Mouse (Mus musculus) stomach, embryonic 15.5 days (tissue): Measurements from ENCODE around the gene Plcd3. TPM values are rescaled to one million over a fixed set of nuclear protein-coding genes. Genes with fewer than 3 reads are reported as not detected.

ENCODE experiments used
- ATAC-seq: fragments of 200-750 bp; cut with Nextera tagmentation; 2 replicates; pipeline ENCODE4 v1.8.0; 2017; ENCODE audit warnings: low read depth, moderate number of reproducible peaks, moderate TSS enrichment; ENCODE audit not compliant: insufficient read depth, low FRiP score
- H3K27ac ChIP-seq: fragments of 300-500 bp; sonication (generic); 2 replicates; pipeline ENCODE4 v1.5.1; 2015; ENCODE audit warnings: mild to moderate bottlenecking, inconsistent platforms
- H3K27me3 ChIP-seq: fragments of 300-500 bp; sonication (generic); replicated peaks from 2 replicates; pipeline ENCODE4 v1.6.1; 2015; ENCODE audit warnings: inconsistent platforms
- H3K36me3 ChIP-seq: fragments of 300-500 bp; sonication (generic); 2 replicates; pipeline ENCODE4 v1.6.1; 2015; ENCODE audit warnings: inconsistent platforms
- H3K4me1 ChIP-seq: fragments of 300-500 bp; sonication (generic); 2 replicates; pipeline ENCODE4 v1.6.1; 2015; ENCODE audit warnings: inconsistent platforms
- H3K4me2 ChIP-seq: fragments of 300-500 bp; sonication (generic); 2 replicates; pipeline ENCODE4 v1.6.1; 2015; ENCODE audit warnings: mild to moderate bottlenecking, inconsistent platforms
- H3K4me3 ChIP-seq: fragments of 300-500 bp; sonication (generic); replicated peaks from 2 replicates; pipeline ENCODE4 v1.5.1; 2015; ENCODE audit warnings: inconsistent platforms
- H3K9ac ChIP-seq: fragments of 300-500 bp; sonication (generic); 2 replicates; pipeline ENCODE4 v1.6.1; 2015; ENCODE audit warnings: inconsistent platforms
- H3K9me3 ChIP-seq: fragments of 300-500 bp; sonication (generic); 2 replicates; pipeline ENCODE4 v1.6.1; 2016; ENCODE audit warnings: inconsistent platforms
- WGBS: fragments of 180-500 bp; shearing (Covaris S2); methylation state at CpG from one replicate; pipeline ENCODE4 v1.1.7; 2015; 5-methylcytosine and 5-hydroxymethylcytosine counted together
- polyA plus RNA-seq: library from polyadenylated mRNA; unstranded; fragments of >200 nt; fragmentation: Nextera tagmentation; extraction: Ambion mirVana; gene quantifications from 2 replicates; pipeline ENCODE4 v1.2.1, GENCODE M21; 2015

The Plcd3 gene
- polyA plus RNA-seq, 1 experiment from 2014 or later, result 3.6 TPM

- Histone ChIP-seq H3K4me1 (peaks cover 10% of the 10 kb centered on the region), H3K4me2 (no peak overlapping the region), H3K27ac (peak overlapping the region; percentile 76), H3K9ac (no peak overlapping the region), H3K9me3 (no peaks in the 10 kb centered on the region), H3K27me3 (no peaks in the 10 kb centered on the region), H3K4me3 (no peak overlapping the region), H3K36me3 (no peaks in the 10 kb centered on the region)
- ATAC-seq, result peak; percentile 80
- WGBS, result 58% methylated on average over 20 of the region's 20 CpGs
Measured at GRCm38 (mm10) chr11:103093862-103094833, 7.3 kb downstream of the Plcd3 start.

GRCm38 (mm10) chr11:103093306-103093705 lies 8.2 kb downstream of the Plcd3 start:
- H3K4me3 ChIP-seq, result no peak overlapping the region
- H3K4me2 ChIP-seq, result no peak overlapping the region
- peaks cover 10% of the 10 kb centered on the region for H3K4me1 ChIP-seq
- no peak overlapping the region for H3K27ac ChIP-seq
- H3K9me3 ChIP-seq, result no peaks in the 10 kb centered on the region
- no peaks in the 10 kb centered on the region for H3K36me3 ChIP-seq
- WGBS, result 80% methylated on average over 7 of the region's 7 CpGs
- H3K9ac ChIP-seq, result no peak overlapping the region
- no peak for ATAC-seq
- no peaks in the 10 kb centered on the region for H3K27me3 ChIP-seq

GRCm38 (mm10) chr11:103081631-103082030 lies 19.8 kb downstream of the Plcd3 start:
- 69% methylated on average over 6 of the region's 6 CpGs for WGBS
- no peak for ATAC-seq
- peaks cover 11% of the 10 kb centered on the region for H3K27me3 ChIP-seq
- H3K4me1 ChIP-seq, result peaks cover 15% of the 10 kb centered on the region; the same call in 1 of the 2 replicates
- H3K36me3 ChIP-seq, result no peaks in the 10 kb centered on the region
- H3K9me3 ChIP-seq, result no peaks in the 10 kb centered on the region
- H3K4me3 ChIP-seq, result no peak overlapping the region
- H3K27ac ChIP-seq, result no peak overlapping the region
- H3K4me2 ChIP-seq, result no peak overlapping the region
- no peak overlapping the region for H3K9ac ChIP-seq

- Histone ChIP-seq H3K4me2 (peak overlapping the region; percentile 46), H3K9ac (no peak overlapping the region), H3K27ac (no peak overlapping the region), H3K27me3 (peaks cover 11% of the 10 kb centered on the region), H3K9me3 (no peaks in the 10 kb centered on the region), H3K4me3 (peak overlapping the region; percentile 31), H3K36me3 (no peaks in the 10 kb centered on the region), H3K4me1 (peaks cover 15% of the 10 kb centered on the region; the same call in 1 of the 2 replicates)
- WGBS, result 7% methylated on average over 43 of the region's 43 CpGs
- peak; percentile 36; the same call in 1 of the 2 replicates for ATAC-seq
Measured at GRCm38 (mm10) chr11:103080323-103081091, 21.0 kb downstream of the Plcd3 start.

- 81% methylated on average over 11 of the region's 11 CpGs for WGBS
Measured at GRCm38 (mm10) chr11:103078131-103078530, 23.3 kb downstream of the Plcd3 start.

GRCm38 (mm10) chr11:103076581-103076980 lies 24.9 kb downstream of the Plcd3 start:
- Histone ChIP-seq H3K27ac (no peak overlapping the region), H3K4me2 (no peak overlapping the region), H3K4me3 (no peak overlapping the region), H3K4me1 (peaks cover 15% of the 10 kb centered on the region; the same call in 1 of the 2 replicates), H3K9ac (no peak overlapping the region), H3K9me3 (no peaks in the 10 kb centered on the region), H3K27me3 (peaks cover 11% of the 10 kb centered on the region), H3K36me3 (no peaks in the 10 kb centered on the region)
- 77% methylated on average over 8 of the region's 8 CpGs for WGBS
- ATAC-seq, result no peak

More at GRCm38 (mm10) chr11:103078131-103078530, 23.3 kb downstream of the Plcd3 start:
- no peak overlapping the region for H3K4me3 ChIP-seq
- peaks cover 15% of the 10 kb centered on the region; the same call in 1 of the 2 replicates for H3K4me1 ChIP-seq
- H3K9ac ChIP-seq, result no peak overlapping the region
- H3K9me3 ChIP-seq, result no peaks in the 10 kb centered on the region
- H3K36me3 ChIP-seq, result no peaks in the 10 kb centered on the region
- H3K4me2 ChIP-seq, result no peak overlapping the region
- no peak for ATAC-seq
- H3K27ac ChIP-seq, result no peak overlapping the region
- peaks cover 11% of the 10 kb centered on the region for H3K27me3 ChIP-seq

GRCm38 (mm10) chr11:103076010-103076409 lies 25.4 kb downstream of the Plcd3 start:
- no peak for ATAC-seq
- Histone ChIP-seq H3K9ac (no peak overlapping the region), H3K36me3 (no peaks in the 10 kb centered on the region), H3K4me2 (no peak overlapping the region), H3K4me3 (no peak overlapping the region), H3K27me3 (peaks cover 11% of the 10 kb centered on the region), H3K27ac (no peak overlapping the region), H3K9me3 (no peaks in the 10 kb centered on the region), H3K4me1 (peaks cover 10% of the 10 kb centered on the region; the same call in 1 of the 2 replicates)
- WGBS, result 81% methylated on average over 7 of the region's 7 CpGs

- Histone ChIP-seq H3K9me3 (no peaks in the 10 kb centered on the region), H3K4me1 (no peaks in the 10 kb centered on the region), H3K4me3 (no peak overlapping the region), H3K4me2 (no peak overlapping the region), H3K9ac (no peak overlapping the region), H3K27ac (no peak overlapping the region), H3K36me3 (0 out of 2 replicates have a peak, but pooled peaks cover 2% of the 10 kb centered on the region), H3K27me3 (peaks cover 2% of the 10 kb centered on the region)
- no peak for ATAC-seq
- 28% methylated on average over 10 of the region's 10 CpGs for WGBS
Measured at GRCm38 (mm10) chr11:103074796-103075323, 26.6 kb downstream of the Plcd3 start.

GRCm38 (mm10) chr11:103074121-103074650 lies 27.3 kb downstream of the Plcd3 start:
- 63% methylated on average over 10 of the region's 10 CpGs for WGBS
- no peak overlapping the region for H3K9ac ChIP-seq
- H3K36me3 ChIP-seq, result peaks cover 8% of the 10 kb centered on the region; the same call in 1 of the 2 replicates
- no peak for ATAC-seq
- no peak overlapping the region for H3K27ac ChIP-seq
- no peaks in the 10 kb centered on the region for H3K9me3 ChIP-seq
- H3K4me3 ChIP-seq, result no peak overlapping the region
- no peaks in the 10 kb centered on the region; the same call in 1 of the 2 replicates for H3K27me3 ChIP-seq
- H3K4me2 ChIP-seq, result no peak overlapping the region
- H3K4me1 ChIP-seq, result no peaks in the 10 kb centered on the region

- H3K4me2 ChIP-seq, result no peak overlapping the region
- H3K27me3 ChIP-seq, result no peaks in the 10 kb centered on the region; the same call in 1 of the 2 replicates
- ATAC-seq, result no peak
- H3K9ac ChIP-seq, result no peak overlapping the region
- no peaks in the 10 kb centered on the region for H3K9me3 ChIP-seq
- H3K36me3 ChIP-seq, result peaks cover 13% of the 10 kb centered on the region; the same call in 1 of the 2 replicates
- H3K27ac ChIP-seq, result no peak overlapping the region
- H3K4me1 ChIP-seq, result no peaks in the 10 kb centered on the region
- H3K4me3 ChIP-seq, result no peak overlapping the region
- WGBS, result 85% methylated on average over 7 of the region's 7 CpGs
Measured at GRCm38 (mm10) chr11:103073671-103074070, 27.8 kb downstream of the Plcd3 start.

GRCm38 (mm10) chr11:103070322-103070880 lies 31.1 kb downstream of the Plcd3 start:
- Histone ChIP-seq H3K27ac (no peak overlapping the region), H3K36me3 (peaks cover 42% of the 10 kb centered on the region), H3K4me3 (no peak overlapping the region), H3K9me3 (no peaks in the 10 kb centered on the region), H3K4me1 (no peaks in the 10 kb centered on the region), H3K4me2 (no peak overlapping the region), H3K27me3 (no peaks in the 10 kb centered on the region), H3K9ac (no peak overlapping the region)
- WGBS, result 89% methylated on average over 10 of the region's 10 CpGs
- ATAC-seq, result no peak
